Mouse (Mus musculus) ZHBTc4 (cell line): ENCODE data around the gene Fxr1.
A peak's percentile ranks its signal among the peaks of the same experiment; 100 is the strongest.

Source experiments
- DNase-seq: peaks from one replicate; pipeline ENCODE4 v3.0.0-alpha.2; 2011; ENCODE audit warnings: low read depth, low spot score

Fxr1 gene

GRCm38 (mm10) chr3:34019540-34020381 is at the start of gene Fxr1:
Gene Fxr1 (plus strand): TSS chr3:34019943.
- DNase-seq = peak; percentile 89

DNA sequence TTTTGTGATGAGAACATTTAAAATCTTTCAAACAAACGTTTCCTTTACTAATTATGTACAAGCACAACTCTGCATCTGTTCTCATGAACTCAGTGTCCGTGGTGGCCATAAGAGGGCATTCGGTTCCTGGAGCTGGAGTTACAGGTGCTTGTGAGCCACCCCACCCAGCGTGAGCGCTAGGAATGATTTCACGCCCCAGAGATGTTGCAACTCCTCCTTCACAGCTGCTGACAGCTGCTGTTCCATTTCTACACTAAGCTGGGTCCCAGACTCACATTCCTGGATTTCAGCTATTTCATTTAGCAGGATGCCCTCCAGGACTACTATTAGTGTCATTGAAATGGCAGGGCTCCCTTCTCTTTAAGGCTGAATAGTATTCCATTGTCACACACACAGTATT is 40.3 kb upstream of the Fxr1 start:
- DNase-seq = peak; percentile 30

DNA sequence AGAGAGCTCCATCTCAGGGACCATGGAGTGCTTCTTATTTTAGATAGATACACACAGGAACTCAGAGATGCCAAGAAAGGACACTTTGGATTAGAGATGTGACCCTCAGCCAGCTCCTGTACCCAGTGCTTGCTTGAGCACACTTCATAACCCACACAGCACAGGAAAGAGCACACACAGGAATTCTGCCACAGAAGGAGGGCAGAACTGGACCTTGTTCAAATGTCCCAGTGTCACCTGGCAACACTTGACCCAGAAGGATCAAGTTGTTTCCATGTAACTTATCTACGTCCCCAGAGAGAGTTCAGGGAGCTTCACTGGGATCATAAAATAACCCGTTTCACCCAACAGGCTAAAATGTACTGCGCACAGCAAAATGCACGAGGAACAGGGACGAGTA is 37.0 kb upstream of the Fxr1 start:
- DNase-seq = no peak

DNA sequence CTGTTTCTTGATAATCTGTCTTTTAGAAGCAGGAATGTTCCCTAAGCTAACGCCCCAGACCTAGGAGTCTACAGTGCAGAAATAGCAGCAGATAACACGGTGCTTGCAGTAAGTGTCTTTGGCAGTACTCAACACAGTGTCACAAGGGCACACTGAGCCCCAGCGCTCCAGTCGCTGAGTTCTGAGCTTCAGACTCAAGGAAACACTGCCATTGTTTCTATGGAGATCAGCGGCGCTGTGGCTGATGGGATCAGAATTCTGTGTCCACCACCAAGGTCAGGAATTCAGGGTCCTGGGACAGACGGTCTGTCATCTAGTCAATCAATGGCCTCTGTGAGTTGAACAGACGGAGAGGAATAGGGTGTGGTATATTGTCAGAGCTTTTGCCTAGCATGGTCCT is 30.4 kb upstream of the Fxr1 start:
- DNase-seq = peak; percentile 64

- DNase-seq = peak; percentile 81
These were observed 29.3 kb upstream of the Fxr1 start for GRCm38 (mm10) chr3:33990451-33990850.

- DNase-seq = peak; percentile 69
These were observed 28.8 kb upstream of the Fxr1 start for GRCm38 (mm10) chr3:33990921-33991320.

- no peak for DNase-seq
These were observed 26.2 kb upstream of the Fxr1 start for GRCm38 (mm10) chr3:33993421-33994126.

DNA sequence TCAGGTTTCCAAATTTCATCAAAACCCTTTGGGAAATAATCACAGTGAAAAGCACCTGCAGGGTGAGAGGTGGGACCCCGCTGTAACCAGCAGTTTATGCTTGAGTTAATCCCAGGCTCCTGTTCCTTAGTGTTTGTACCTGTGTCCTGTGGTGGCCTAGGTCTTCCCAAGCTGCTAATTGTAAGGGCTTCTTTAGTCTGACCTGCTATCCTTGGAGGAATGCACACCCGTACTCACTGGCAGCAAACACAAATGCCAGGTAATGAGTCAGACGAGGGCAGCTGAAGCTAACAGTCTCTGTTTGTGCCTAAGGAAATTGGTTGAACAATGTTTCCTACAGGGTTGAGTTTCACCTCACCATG is 25.6 kb upstream of the Fxr1 start:
- no peak for DNase-seq

GRCm38 (mm10) chr3:34001691-34002090 is 18.1 kb upstream of the Fxr1 start:
- peak; percentile 81 for DNase-seq

DNA sequence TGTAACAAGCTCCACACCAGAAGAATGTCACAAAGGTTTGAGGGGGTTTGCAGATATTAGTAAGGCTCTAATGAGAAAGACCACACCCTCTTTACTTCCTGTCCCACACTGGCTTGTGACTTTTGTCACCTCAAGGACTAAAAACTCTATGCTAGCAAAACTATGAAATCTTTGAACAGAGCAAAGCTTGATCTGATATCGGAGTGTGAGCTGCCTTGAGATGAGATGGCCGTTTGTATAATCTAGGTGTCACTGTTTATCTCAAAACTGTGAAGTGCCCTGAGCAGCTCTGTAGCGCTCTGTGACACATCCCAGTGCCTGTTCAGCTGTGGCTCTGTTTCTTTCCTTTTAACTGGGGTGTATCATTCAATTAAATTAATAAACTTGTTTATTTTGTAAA is 15.9 kb upstream of the Fxr1 start:
- DNase-seq = no peak

DNA sequence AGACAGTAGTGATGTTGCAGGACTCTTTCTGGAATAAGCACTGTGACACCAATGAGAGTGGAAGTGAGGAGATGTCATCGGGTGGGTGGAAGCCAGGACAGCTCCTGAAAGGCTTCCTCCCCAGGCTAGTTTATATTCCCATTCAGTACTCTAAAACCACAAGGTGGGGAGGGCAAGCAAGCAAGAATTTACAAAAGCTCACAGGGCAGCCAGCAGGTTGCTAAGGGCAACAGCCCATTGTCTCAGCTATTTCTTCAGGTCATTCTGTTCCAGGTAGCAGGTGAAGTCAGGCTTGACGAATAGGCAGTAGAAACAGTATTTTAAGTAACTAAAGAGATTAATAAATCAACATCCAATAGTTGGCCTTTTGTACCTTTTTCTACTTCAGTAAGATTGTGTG is 13.4 kb upstream of the Fxr1 start:
- DNase-seq = peak; percentile 37

- no peak for DNase-seq
These were observed 12.9 kb upstream of the Fxr1 start for GRCm38 (mm10) chr3:34006824-34007223.

DNA sequence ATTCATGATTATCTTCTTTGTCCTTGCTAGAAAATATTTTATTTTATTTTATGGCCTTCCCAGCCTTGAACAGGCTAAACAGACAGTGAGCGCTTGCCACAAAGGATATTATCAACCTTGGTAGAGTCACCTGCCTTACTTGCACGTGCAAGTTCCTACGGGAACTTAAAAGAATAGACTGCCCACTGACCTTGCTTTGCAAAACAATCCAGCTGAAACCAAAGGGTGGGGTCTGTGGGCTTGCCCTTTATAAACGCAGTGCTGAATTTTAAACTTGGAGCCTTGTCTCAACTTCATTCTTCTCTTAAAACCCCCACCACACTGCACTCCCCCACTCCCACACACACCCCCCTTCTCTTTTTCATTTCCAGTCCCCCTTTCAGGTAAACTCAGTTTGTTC is 12.1 kb upstream of the Fxr1 start:
- peak; percentile 83 for DNase-seq

DNA sequence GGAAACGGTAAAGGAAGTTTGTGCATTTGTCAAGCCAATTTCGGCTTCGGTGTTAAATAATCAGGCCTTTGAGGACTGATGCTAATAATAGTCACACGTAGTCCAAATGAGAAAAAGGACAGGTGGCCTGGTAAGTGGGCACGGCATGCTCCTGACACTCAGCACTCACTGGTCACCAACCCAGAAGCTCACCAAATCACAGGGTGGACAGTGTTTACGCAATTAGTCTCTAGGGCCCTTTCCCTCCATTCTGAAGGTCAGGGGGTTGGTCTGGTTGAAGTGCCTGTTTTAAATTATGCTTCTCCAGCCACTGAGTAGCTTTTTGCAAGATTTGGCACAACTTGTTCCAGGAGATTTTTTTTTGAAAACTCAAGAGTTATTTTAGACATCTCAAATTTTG is 11.6 kb upstream of the Fxr1 start:
- DNase-seq = no peak

DNA sequence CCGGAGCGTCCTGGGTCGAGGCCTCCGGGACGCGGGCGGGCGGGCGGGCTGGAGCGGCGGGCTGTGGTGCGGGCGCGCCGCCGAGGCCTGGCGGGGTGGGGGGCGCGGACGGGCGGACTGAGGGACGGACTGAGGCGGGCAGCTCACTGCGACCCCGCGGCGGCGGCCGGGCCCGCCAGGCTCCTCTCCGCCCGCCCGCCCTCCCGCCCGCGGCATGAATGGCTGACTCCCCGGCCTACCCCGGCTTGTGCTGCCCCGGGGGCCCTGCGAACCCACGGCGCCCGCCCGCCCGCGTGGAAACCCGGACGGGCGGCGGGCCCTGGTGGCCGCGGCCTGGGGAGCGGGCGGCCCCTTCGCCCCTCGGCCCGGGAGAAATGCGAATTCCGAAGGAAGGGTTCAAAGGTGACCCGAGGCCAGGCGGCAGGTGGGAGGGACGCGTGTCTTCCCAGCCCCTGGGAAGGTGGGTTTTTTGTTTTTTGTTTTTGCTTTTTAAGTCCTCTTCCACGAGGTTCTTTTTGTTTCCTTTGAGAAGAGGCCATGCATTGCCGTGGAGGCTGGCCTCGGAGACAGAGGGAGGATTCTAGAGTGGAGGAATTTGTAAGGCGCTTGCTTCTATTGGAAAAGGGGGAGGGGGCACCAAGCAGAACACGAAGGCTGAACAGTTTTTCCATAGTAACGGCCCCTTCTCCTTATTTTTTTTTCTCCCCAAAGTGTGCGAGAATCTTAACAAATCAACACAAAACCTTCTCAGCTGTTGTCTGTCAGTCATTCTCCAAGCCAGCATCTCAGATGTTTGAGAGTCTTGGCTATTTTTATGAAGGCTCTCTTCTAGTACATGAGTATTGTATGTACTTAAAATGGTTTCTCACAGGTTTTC is 877 bp downstream of the Fxr1 start:
- peak; percentile 58 for DNase-seq

DNA sequence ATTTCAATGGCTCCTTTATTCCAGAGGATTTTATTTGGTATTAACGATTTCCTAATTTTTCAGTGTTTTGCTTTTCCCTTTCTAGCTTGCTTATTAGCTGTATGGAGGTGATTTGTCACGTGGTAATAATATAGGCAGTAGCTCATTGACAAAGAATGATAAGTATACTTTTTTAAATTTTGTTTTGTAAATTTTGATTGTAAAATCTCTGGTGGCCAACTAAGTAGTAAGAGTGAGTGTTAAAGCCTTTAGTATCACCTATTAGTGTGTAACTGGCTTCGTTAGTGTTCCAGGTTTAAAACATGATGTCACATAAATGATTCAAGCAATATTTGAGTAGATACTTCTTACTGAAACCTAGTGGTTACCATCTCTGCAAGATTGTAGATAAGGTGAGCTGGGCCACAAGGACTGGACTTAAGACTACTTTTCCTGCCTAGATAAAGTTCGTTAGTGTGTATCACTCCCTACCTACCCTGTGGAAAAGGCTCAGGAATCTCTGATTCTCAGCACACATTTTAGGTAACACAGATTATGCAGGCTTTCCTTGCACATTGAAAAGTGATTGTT is 1.6 kb downstream of the Fxr1 start:
- DNase-seq = no peak

DNA sequence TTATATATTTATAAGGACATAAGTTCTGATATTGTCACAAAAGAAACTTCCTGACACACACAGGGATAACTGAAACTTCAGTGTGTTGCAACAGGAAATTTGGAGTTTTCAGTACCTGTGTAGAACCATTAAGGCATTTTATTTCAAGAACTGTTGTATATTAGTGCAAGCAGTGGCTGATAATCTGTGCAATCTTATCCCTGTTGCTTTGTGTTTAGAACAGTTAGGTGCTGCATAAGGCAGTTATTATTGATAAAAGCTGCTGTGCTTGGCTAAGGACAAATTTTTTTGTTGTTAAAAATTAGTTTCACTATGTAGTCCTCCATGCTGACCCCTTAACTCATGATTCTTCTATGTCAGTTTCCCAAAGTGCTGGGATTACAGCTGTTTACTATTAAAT is 9.2 kb downstream of the Fxr1 start:
- no peak for DNase-seq

- DNase-seq = no peak
These were observed 10.9 kb downstream of the Fxr1 start for GRCm38 (mm10) chr3:34030601-34031000.

DNA sequence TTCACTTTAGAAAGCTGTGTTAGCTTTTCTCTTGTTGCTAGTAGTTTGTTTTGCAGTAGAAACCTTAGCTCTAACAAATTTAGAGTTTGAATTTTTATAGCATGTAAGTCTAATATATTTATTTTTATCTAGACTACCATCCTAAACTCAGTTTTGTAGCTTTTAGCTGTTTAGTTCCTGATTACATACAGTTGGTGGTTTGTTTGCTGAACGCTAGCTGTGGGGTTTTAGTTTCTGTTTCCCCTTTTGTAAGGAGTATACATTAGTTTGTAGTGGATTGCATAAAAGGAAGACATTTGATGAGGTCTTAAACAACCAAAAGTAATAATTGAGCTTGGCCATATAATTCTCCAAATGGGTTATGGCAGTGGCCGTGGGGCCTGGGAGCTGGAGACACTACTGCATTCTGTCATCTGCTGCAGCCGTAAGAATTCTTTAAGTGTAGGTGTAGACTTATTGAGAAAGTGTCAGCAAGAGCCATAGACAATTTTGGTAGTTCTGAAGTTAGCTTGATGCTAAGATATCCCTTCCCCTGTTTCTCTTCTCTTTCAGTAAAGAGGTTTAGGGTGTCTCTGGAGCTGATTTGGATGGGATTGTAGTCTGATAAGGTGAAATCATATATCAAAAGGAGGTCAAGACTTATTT is 14.1 kb downstream of the Fxr1 start:
- no peak for DNase-seq

DNA sequence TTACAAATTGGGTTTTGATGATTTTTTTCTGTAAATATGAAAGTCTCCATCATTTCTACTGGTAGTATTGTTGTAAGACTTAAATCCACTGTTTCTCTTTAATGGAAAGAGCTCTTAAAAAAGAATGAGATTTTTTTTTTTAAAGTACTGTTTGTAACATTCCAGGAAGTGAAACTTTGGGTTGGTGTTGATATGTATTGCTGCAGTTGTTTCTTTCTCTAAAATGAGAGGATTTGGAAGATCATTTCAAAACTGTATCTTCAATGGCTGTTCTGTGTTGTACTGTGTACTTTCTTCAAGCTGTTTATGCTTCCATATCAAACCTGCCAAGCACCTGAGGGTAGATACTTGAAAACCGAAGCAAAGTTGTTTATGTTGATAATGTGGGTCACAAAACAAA is 15.1 kb downstream of the Fxr1 start:
- DNase-seq = no peak

- DNase-seq = peak; percentile 93
These were observed 16.0 kb downstream of the Fxr1 start for GRCm38 (mm10) chr3:34035706-34036105.
